Mouse (Mus musculus): ENCODE results near the gene Cdk2ap2. TPM values are rescaled to one million over a fixed set of nuclear protein-coding genes. Genes with fewer than 3 reads are reported as not detected.

Cdk2ap2 gene
- polyA plus RNA-seq, 1 experiment from 2014 or later, result 134 TPM

GRCm38 (mm10) chr19:4113186-4113805 is 16.3 kb downstream of the Cdk2ap2 start:
- no peaks in the 10 kb centered on the region for H3K4me1 ChIP-seq (replicated peaks; ENCODE audit: control insufficient read depth, insufficient read depth)
- no peaks in the 10 kb centered on the region for H3K27me3 ChIP-seq (ENCODE audit: control insufficient read depth, insufficient read depth, low read length)
- TF ChIP-seq EP300 (optimal IDR thresholded peaks at IDR 0.05) (no peak), CTCF (IDR thresholded peaks at IDR 0.05; ENCODE audit: low read depth) (no peak)
- H3K4me3 ChIP-seq (ENCODE audit: low read depth, low read length), result no peak overlapping the region
- H3K9me3 ChIP-seq (ENCODE audit: control insufficient read depth, low read length), result no peaks in the 10 kb centered on the region
- no peak overlapping the region for H3K4me2 ChIP-seq (replicated peaks; ENCODE audit: low read depth)
- DNase-seq (ENCODE audit: low spot score), result peak; percentile 52
- WGBS, result 66% methylated on average over 13 of the region's 13 CpGs
- 0 out of 2 replicates have a peak overlapping the region, but pooled peaks have one; percentile 1 for H3K9ac ChIP-seq (ENCODE audit: low read length)
- H3K27ac ChIP-seq (replicated peaks), result peak overlapping the region; percentile 13; the same call in 1 of the 2 replicates
- ATAC-seq (ENCODE audit: low FRiP score, low TSS enrichment), result peak; percentile 41
- peaks cover 19% of the 10 kb centered on the region for H3K36me3 ChIP-seq (ENCODE audit: control insufficient read depth, insufficient read depth, low read length)

DNA sequence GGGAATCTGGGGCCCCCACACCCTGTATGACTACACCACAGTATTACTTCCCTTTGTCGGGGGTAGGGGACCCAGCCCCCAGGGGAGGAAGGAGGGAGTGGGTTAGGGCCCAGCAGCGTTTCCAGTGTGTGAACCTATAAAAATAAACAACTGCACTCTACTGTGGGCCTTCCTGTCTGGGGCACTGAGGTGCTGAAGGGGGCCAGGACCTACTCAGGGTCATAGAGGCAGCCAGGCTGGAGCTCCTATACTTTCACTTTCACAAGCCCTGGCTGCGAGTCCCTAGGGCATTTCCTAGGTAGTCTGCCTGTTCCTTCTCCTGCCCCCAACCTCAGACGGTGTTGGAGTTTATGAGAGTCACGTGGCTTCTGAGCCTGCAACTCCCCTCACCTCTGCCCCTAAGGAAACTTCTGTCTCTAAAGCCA is 16.8 kb downstream of the Cdk2ap2 start:
- Histone ChIP-seq H3K9ac (ENCODE audit: low read length) (no peak overlapping the region), H3K4me1 (replicated peaks; ENCODE audit: control insufficient read depth, insufficient read depth) (no peaks in the 10 kb centered on the region), H3K36me3 (ENCODE audit: control insufficient read depth, insufficient read depth, low read length) (peaks cover 21% of the 10 kb centered on the region), H3K9me3 (ENCODE audit: control insufficient read depth, low read length) (no peaks in the 10 kb centered on the region), H3K27me3 (ENCODE audit: control insufficient read depth, insufficient read depth, low read length) (no peaks in the 10 kb centered on the region), H3K4me3 (ENCODE audit: low read depth, low read length) (no peak overlapping the region), H3K4me2 (replicated peaks; ENCODE audit: low read depth) (no peak overlapping the region), H3K27ac (replicated peaks) (peak overlapping the region; percentile 13; the same call in 1 of the 2 replicates)
- DNase-seq (ENCODE audit: low spot score) (no peak), ATAC-seq (ENCODE audit: low FRiP score, low TSS enrichment) (peak; percentile 19; the same call in 1 of the 2 replicates)
- WGBS, result 25% methylated on average over 5 of the region's 5 CpGs
- TF ChIP-seq EP300 (optimal IDR thresholded peaks at IDR 0.05) (no peak), CTCF (IDR thresholded peaks at IDR 0.05; ENCODE audit: low read depth) (no peak)

- Histone ChIP-seq H3K4me2 (replicated peaks; ENCODE audit: low read depth) (no peak overlapping the region), H3K36me3 (ENCODE audit: control insufficient read depth, insufficient read depth, low read length) (peaks cover 21% of the 10 kb centered on the region), H3K4me3 (ENCODE audit: low read depth, low read length) (no peak overlapping the region), H3K9me3 (ENCODE audit: control insufficient read depth, low read length) (no peaks in the 10 kb centered on the region), H3K9ac (ENCODE audit: low read length) (no peak overlapping the region), H3K4me1 (replicated peaks; ENCODE audit: control insufficient read depth, insufficient read depth) (no peaks in the 10 kb centered on the region), H3K27me3 (ENCODE audit: control insufficient read depth, insufficient read depth, low read length) (no peaks in the 10 kb centered on the region), H3K27ac (replicated peaks) (no peak overlapping the region)
- DNase-seq (ENCODE audit: low spot score) (no peak), ATAC-seq (ENCODE audit: low FRiP score, low TSS enrichment) (no peak)
- TF ChIP-seq CTCF (IDR thresholded peaks at IDR 0.05; ENCODE audit: low read depth), result no peak
- TF ChIP-seq EP300 (optimal IDR thresholded peaks at IDR 0.05), result no peak
- 88% methylated on average over 10 of the region's 10 CpGs for WGBS
Observed at GRCm38 (mm10) chr19:4114551-4114950, 17.6 kb downstream of the Cdk2ap2 start.

- 94% methylated on average over 10 of the region's 10 CpGs for WGBS
- no peak overlapping the region for H3K4me2 ChIP-seq (replicated peaks; ENCODE audit: low read depth)
- ATAC-seq (ENCODE audit: low FRiP score, low TSS enrichment), result no peak
- no peaks in the 10 kb centered on the region for H3K9me3 ChIP-seq (ENCODE audit: control insufficient read depth, low read length)
- H3K4me3 ChIP-seq (ENCODE audit: low read depth, low read length), result no peak overlapping the region
- H3K4me1 ChIP-seq (replicated peaks; ENCODE audit: control insufficient read depth, insufficient read depth), result no peaks in the 10 kb centered on the region
- TF ChIP-seq CTCF (IDR thresholded peaks at IDR 0.05; ENCODE audit: low read depth) (no peak), EP300 (optimal IDR thresholded peaks at IDR 0.05) (no peak)
- no peak overlapping the region for H3K9ac ChIP-seq (ENCODE audit: low read length)
- peaks cover 21% of the 10 kb centered on the region for H3K36me3 ChIP-seq (ENCODE audit: control insufficient read depth, insufficient read depth, low read length)
- no peak for DNase-seq (ENCODE audit: low spot score)
- no peak overlapping the region for H3K27ac ChIP-seq (replicated peaks)
- H3K27me3 ChIP-seq (ENCODE audit: control insufficient read depth, insufficient read depth, low read length), result no peaks in the 10 kb centered on the region
Observed at GRCm38 (mm10) chr19:4115144-4115543, 18.2 kb downstream of the Cdk2ap2 start.

GRCm38 (mm10) chr19:4115816-4116215 is 18.8 kb downstream of the Cdk2ap2 start:
- ATAC-seq (ENCODE audit: low FRiP score, low TSS enrichment) (no peak), DNase-seq (ENCODE audit: low spot score) (no peak)
- Histone ChIP-seq H3K4me2 (replicated peaks; ENCODE audit: low read depth) (no peak overlapping the region), H3K4me1 (replicated peaks; ENCODE audit: control insufficient read depth, insufficient read depth) (peaks cover 5% of the 10 kb centered on the region), H3K27me3 (ENCODE audit: control insufficient read depth, insufficient read depth, low read length) (no peaks in the 10 kb centered on the region), H3K27ac (replicated peaks) (no peak overlapping the region), H3K9ac (ENCODE audit: low read length) (no peak overlapping the region), H3K9me3 (ENCODE audit: control insufficient read depth, low read length) (no peaks in the 10 kb centered on the region), H3K4me3 (ENCODE audit: low read depth, low read length) (no peak overlapping the region), H3K36me3 (ENCODE audit: control insufficient read depth, insufficient read depth, low read length) (peaks cover 21% of the 10 kb centered on the region)
- no peak for TF ChIP-seq EP300 (optimal IDR thresholded peaks at IDR 0.05)
- no peak for TF ChIP-seq CTCF (IDR thresholded peaks at IDR 0.05; ENCODE audit: low read depth)
- WGBS, result 87% methylated on average over 11 of the region's 11 CpGs

DNA sequence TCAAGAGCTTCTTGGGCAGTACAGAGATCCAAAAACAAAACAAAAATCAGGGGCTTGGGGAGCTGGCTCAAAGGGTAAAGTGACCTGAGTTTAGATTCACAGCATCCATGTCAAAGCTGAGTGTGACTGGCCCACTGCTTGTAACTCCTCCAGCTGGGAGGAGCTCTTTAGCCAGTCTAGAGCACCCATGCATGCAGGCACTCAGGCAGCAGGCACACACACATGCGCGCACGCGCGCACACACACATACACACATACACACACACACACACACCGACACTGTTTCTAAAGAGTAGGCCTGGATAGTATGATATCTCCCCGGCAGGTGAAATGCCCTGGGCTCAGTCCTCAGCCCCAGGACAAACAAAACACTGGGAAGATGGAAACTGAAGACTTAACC is 20.0 kb downstream of the Cdk2ap2 start:
- Histone ChIP-seq H3K9ac (ENCODE audit: low read length) (no peak overlapping the region), H3K27ac (replicated peaks) (no peak overlapping the region), H3K36me3 (ENCODE audit: control insufficient read depth, insufficient read depth, low read length) (peaks cover 19% of the 10 kb centered on the region), H3K27me3 (ENCODE audit: control insufficient read depth, insufficient read depth, low read length) (no peaks in the 10 kb centered on the region), H3K4me1 (replicated peaks; ENCODE audit: control insufficient read depth, insufficient read depth) (peaks cover 7% of the 10 kb centered on the region), H3K4me2 (replicated peaks; ENCODE audit: low read depth) (no peak overlapping the region), H3K9me3 (ENCODE audit: control insufficient read depth, low read length) (no peaks in the 10 kb centered on the region), H3K4me3 (ENCODE audit: low read depth, low read length) (no peak overlapping the region)
- ATAC-seq (ENCODE audit: low FRiP score, low TSS enrichment) (no peak), DNase-seq (ENCODE audit: low spot score) (no peak)
- TF ChIP-seq CTCF (IDR thresholded peaks at IDR 0.05; ENCODE audit: low read depth) (no peak), EP300 (optimal IDR thresholded peaks at IDR 0.05) (no peak)
- WGBS, result 92% methylated on average over 7 of the region's 7 CpGs
